Mouse (Mus musculus) heart, adult 2 months (tissue): ENCODE measurements at regions not wholly inside any gene's neighbourhood (a gene's known extent, or its start where the extent isn't known, plus 50 kb on each side); places are given as distances from the start of the nearest gene placed in this dataset.

ENCODE experiments used
- CTCF ChIP-seq: fragments of 200-600 bp; IDR thresholded peaks from 2 replicates; pipeline ENCODE4 v1.8.1; 2022; ENCODE audit warnings: antibody characterized with exemption, mild to moderate bottlenecking, moderate library complexity
- POLR2A ChIP-seq: fragments of 200-500 bp; IDR thresholded peaks from 2 replicates; pipeline ENCODE4 v1.6.1; 2011; ENCODE audit warnings: mild to moderate bottlenecking, low read depth, low read length, control low read depth; ENCODE audit not compliant: insufficient read depth

DNA sequence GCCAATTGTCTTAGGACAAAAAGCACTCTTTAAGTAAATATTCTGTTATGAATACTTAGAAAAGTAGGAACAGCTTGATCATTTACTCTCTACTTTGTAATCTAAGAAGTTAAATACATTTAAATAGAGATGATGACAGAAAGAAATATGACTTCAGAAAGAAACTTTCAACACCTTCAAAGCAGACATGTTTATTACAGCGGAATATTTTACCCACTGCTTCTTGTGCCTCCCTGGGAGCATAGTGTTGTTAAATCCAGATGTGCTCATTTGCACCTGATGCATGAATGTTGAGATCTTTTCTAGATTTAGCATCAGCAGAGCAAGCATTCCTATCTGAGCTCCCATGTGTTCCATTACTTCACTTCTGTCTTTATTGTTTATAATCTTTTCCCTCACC lies 2912.0 kb downstream of the Poteg start:
- TF ChIP-seq POLR2A, result no peak
- no peak for TF ChIP-seq CTCF
